Mouse (Mus musculus) midbrain, embryonic 13.5 days (tissue): ENCODE results near the gene Spata32. TPM values are rescaled to one million over a fixed set of nuclear protein-coding genes. Genes with fewer than 3 reads are reported as not detected.

Source experiments
- ATAC-seq: fragments of 200-750 bp; cut with Nextera tagmentation; 2 replicates; pipeline ENCODE4 v1.8.0; 2017; ENCODE audit warnings: mild to moderate bottlenecking, moderate TSS enrichment, moderate library complexity
- H3K27ac ChIP-seq: fragments of 300-500 bp; sonication (generic); 2 replicates; pipeline ENCODE4 v1.5.1; 2015; ENCODE audit warnings: inconsistent platforms, mild to moderate bottlenecking, moderate library complexity
- H3K27me3 ChIP-seq: fragments of 300-500 bp; sonication (generic); 2 replicates; pipeline ENCODE4 v1.6.1; 2015; ENCODE audit warnings: mild to moderate bottlenecking, inconsistent platforms
- H3K36me3 ChIP-seq: fragments of 300-500 bp; sonication (generic); 2 replicates; pipeline ENCODE4 v1.6.1; 2015; ENCODE audit warnings: mild to moderate bottlenecking, inconsistent platforms
- H3K4me1 ChIP-seq: fragments of 300-500 bp; sonication (generic); replicated peaks from 2 replicates; pipeline ENCODE4 v1.6.1; 2015; ENCODE audit warnings: inconsistent platforms
- H3K4me2 ChIP-seq: fragments of 300-500 bp; sonication (generic); replicated peaks from 2 replicates; pipeline ENCODE4 v1.6.1; 2015; ENCODE audit warnings: moderate library complexity, mild to moderate bottlenecking, inconsistent platforms
- H3K4me3 ChIP-seq: fragments of 300-500 bp; sonication (generic); replicated peaks from 2 replicates; pipeline ENCODE4 v1.5.1; 2015; ENCODE audit warnings: mild to moderate bottlenecking, inconsistent platforms
- H3K9ac ChIP-seq: fragments of 300-500 bp; sonication (generic); replicated peaks from 2 replicates; pipeline ENCODE4 v1.6.1; 2015; ENCODE audit warnings: mild to moderate bottlenecking, inconsistent platforms
- H3K9me3 ChIP-seq: fragments of 300-500 bp; sonication (generic); 2 replicates; pipeline ENCODE4 v1.6.1; 2016; ENCODE audit warnings: mild to moderate bottlenecking, inconsistent platforms
- WGBS: fragments of 180-500 bp; shearing (Covaris S2); methylation state at CpG from one replicate; pipeline ENCODE4 v1.1.7; 2015; 5-methylcytosine and 5-hydroxymethylcytosine counted together
- polyA plus RNA-seq: library from polyadenylated mRNA; unstranded; fragments of >200 nt; fragmentation: Nextera tagmentation; extraction: Ambion mirVana; gene quantifications from 2 replicates; pipeline ENCODE4 v1.2.1, GENCODE M21; 2015

The Spata32 gene
- polyA plus RNA-seq, 1 experiment from 2014 or later, result 0.43 TPM

GRCm38 (mm10) chr11:103260034-103260433 is 41.8 kb upstream of the Spata32 start:
- peaks cover 40% of the 10 kb centered on the region for H3K4me1 ChIP-seq
- 97% methylated on average over 5 of the region's 5 CpGs for WGBS

GRCm38 (mm10) chr11:103257938-103258481 is 39.8 kb upstream of the Spata32 start:
- no peaks in the 10 kb centered on the region for H3K27me3 ChIP-seq
- H3K4me1 ChIP-seq, result peaks cover 20% of the 10 kb centered on the region
- WGBS, result 94% methylated on average over 4 of the region's 4 CpGs
- no peak overlapping the region for H3K4me2 ChIP-seq
- no peak overlapping the region for H3K27ac ChIP-seq
- ATAC-seq, result no peak
- no peaks in the 10 kb centered on the region for H3K9me3 ChIP-seq
- no peak overlapping the region for H3K4me3 ChIP-seq
- H3K36me3 ChIP-seq, result no peaks in the 10 kb centered on the region
- no peak overlapping the region for H3K9ac ChIP-seq

More at GRCm38 (mm10) chr11:103260034-103260433, 41.8 kb upstream of the Spata32 start:
- no peak for ATAC-seq
- H3K4me3 ChIP-seq, result no peak overlapping the region
- no peaks in the 10 kb centered on the region for H3K36me3 ChIP-seq
- H3K27me3 ChIP-seq, result no peaks in the 10 kb centered on the region
- no peak overlapping the region for H3K27ac ChIP-seq
- no peak overlapping the region for H3K4me2 ChIP-seq
- no peaks in the 10 kb centered on the region for H3K9me3 ChIP-seq
- H3K9ac ChIP-seq, result no peak overlapping the region

GRCm38 (mm10) chr11:103253605-103254004 is 35.4 kb upstream of the Spata32 start:
- Histone ChIP-seq H3K27me3 (no peaks in the 10 kb centered on the region), H3K4me1 (peaks cover 11% of the 10 kb centered on the region), H3K9me3 (no peaks in the 10 kb centered on the region), H3K27ac (no peak overlapping the region), H3K9ac (no peak overlapping the region), H3K4me2 (no peak overlapping the region), H3K4me3 (no peak overlapping the region), H3K36me3 (no peaks in the 10 kb centered on the region)
- WGBS, result 87% methylated on average over 5 of the region's 5 CpGs
- ATAC-seq, result no peak

DNA sequence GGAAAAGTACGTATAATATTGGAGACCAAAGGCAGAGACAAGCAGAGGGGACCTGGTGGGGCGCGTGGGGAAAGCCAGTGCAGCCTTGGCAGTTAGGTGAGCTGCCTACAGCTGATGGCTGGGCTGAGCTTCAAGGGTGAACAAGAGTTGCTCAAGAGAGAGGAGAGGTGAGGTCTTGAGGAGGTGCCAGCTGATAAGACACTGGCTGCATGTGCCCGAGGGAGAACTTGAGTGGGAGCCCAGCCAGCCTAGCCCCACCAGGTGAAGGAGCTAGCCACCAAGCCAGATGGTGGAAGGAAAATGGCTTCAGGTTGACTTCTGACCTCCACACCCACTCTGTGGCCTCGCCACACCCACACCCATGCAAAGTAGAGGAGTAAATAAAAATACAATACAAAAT is 34.1 kb upstream of the Spata32 start:
- 95% methylated on average over 5 of the region's 5 CpGs for WGBS
- Histone ChIP-seq H3K4me1 (peaks cover 23% of the 10 kb centered on the region), H3K4me2 (no peak overlapping the region), H3K9ac (no peak overlapping the region), H3K36me3 (no peaks in the 10 kb centered on the region), H3K27me3 (no peaks in the 10 kb centered on the region), H3K4me3 (no peak overlapping the region), H3K9me3 (no peaks in the 10 kb centered on the region), H3K27ac (no peak overlapping the region)
- ATAC-seq, result no peak

DNA sequence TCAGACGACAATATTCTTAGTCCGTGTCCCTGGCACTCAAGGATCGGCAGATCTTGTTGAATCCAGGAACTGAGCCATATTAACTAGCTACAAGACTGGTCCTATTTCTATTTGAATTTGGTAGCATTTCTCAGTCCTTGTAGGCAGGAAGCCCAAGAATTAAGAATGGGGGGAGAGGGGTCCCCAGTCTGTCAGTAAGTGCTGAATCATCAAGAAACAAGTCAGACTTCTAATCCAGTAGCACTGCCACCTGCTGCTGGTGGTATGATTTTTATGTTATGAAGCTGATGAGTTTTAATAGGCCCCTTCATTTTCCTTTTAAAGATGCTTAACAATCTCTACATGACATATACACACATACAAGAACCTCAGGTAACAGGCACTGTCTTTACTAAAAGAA is 32.1 kb upstream of the Spata32 start:
- Histone ChIP-seq H3K9ac (no peak overlapping the region), H3K4me3 (no peak overlapping the region), H3K27ac (no peak overlapping the region), H3K9me3 (no peaks in the 10 kb centered on the region), H3K27me3 (no peaks in the 10 kb centered on the region), H3K4me1 (peaks cover 38% of the 10 kb centered on the region), H3K36me3 (no peaks in the 10 kb centered on the region), H3K4me2 (no peak overlapping the region)
- 94% methylated on average over 3 of the region's 3 CpGs for WGBS
- no peak for ATAC-seq

GRCm38 (mm10) chr11:103249509-103249908 is 31.3 kb upstream of the Spata32 start:
- H3K4me2 ChIP-seq, result no peak overlapping the region
- H3K27ac ChIP-seq, result no peak overlapping the region
- peaks cover 44% of the 10 kb centered on the region for H3K4me1 ChIP-seq
- ATAC-seq, result no peak
- WGBS, result 73% methylated on average over 6 of the region's 6 CpGs
- H3K27me3 ChIP-seq, result no peaks in the 10 kb centered on the region
- no peak overlapping the region for H3K9ac ChIP-seq
- no peaks in the 10 kb centered on the region for H3K36me3 ChIP-seq
- no peaks in the 10 kb centered on the region for H3K9me3 ChIP-seq
- H3K4me3 ChIP-seq, result no peak overlapping the region

DNA sequence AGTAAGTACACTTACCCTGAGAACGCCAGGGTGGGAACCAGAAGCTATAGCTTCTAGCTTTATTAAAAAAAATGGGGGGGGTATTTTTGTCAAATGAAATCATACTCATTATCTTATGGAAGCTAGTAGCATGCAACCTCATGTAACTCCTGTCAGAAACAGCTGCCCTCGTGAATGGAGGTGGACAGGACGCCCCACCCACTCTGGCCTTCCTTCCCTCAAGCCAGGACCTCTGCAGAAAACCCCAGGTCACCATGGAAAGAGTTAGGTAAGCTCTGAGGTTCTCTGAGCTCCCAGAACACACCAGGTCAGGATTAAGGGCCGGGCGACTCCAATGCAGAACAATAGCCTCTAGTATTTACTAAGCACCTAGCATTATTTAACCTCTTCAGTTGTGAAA is 30.6 kb upstream of the Spata32 start:
- H3K4me3 ChIP-seq, result no peak overlapping the region
- no peak overlapping the region for H3K27ac ChIP-seq
- H3K4me1 ChIP-seq, result peaks cover 47% of the 10 kb centered on the region
- H3K9ac ChIP-seq, result no peak overlapping the region
- 68% methylated on average over 5 of the region's 5 CpGs for WGBS
- H3K27me3 ChIP-seq, result no peaks in the 10 kb centered on the region
- H3K36me3 ChIP-seq, result no peaks in the 10 kb centered on the region
- H3K4me2 ChIP-seq, result no peak overlapping the region
- no peaks in the 10 kb centered on the region for H3K9me3 ChIP-seq
- no peak for ATAC-seq

- Histone ChIP-seq H3K27me3 (no peaks in the 10 kb centered on the region), H3K36me3 (no peaks in the 10 kb centered on the region), H3K4me3 (no peak overlapping the region), H3K9me3 (no peaks in the 10 kb centered on the region), H3K9ac (no peak overlapping the region; the same call in 1 of the 2 replicates), H3K27ac (peak overlapping the region; percentile 67), H3K4me1 (peaks cover 47% of the 10 kb centered on the region), H3K4me2 (no peak overlapping the region)
- WGBS, result 74% methylated on average over 11 of the region's 11 CpGs
- ATAC-seq, result peak; percentile 67; the same call in 1 of the 2 replicates
These were observed 29.4 kb upstream of the Spata32 start for GRCm38 (mm10) chr11:103247504-103248177.

DNA sequence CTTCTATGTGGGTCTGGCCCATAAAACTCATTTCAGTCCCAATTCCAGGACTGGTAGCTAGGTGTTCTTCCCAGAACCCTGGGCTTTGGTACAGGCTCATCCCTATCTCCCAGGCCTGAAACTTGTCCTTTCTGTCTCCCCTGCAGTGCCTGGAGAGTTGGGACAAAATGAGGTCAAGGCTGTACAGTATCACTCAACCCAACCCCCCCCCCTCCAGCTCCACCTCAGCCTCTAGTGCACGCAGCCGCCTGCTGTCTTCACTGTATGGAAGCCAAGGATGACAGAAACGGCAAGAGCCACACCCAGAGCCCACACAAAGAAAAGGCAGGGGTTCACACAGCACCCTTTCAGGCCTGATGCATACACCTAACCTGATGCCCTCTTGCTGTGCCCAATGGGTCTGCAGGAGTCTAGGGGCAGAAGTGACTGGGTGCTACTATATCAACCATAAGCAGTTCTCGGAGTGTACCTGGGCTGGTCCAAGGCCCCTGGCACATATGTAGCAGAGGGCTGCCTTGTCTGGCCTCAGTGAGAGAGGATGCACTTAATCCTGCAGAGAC is 28.6 kb upstream of the Spata32 start:
- H3K4me1 ChIP-seq, result peaks cover 51% of the 10 kb centered on the region
- H3K9ac ChIP-seq, result no peak overlapping the region
- no peak overlapping the region for H3K4me3 ChIP-seq
- no peak for ATAC-seq
- no peak overlapping the region for H3K4me2 ChIP-seq
- no peaks in the 10 kb centered on the region for H3K9me3 ChIP-seq
- WGBS, result 76% methylated on average over 4 of the region's 4 CpGs
- no peaks in the 10 kb centered on the region for H3K27me3 ChIP-seq
- H3K27ac ChIP-seq, result peak overlapping the region; percentile 26; the same call in 1 of the 2 replicates
- 0 out of 2 replicates have a peak, but pooled peaks cover 2% of the 10 kb centered on the region for H3K36me3 ChIP-seq

GRCm38 (mm10) chr11:103246081-103246730 is 28.0 kb upstream of the Spata32 start:
- Histone ChIP-seq H3K27ac (peak overlapping the region; percentile 26; the same call in 1 of the 2 replicates), H3K27me3 (no peaks in the 10 kb centered on the region), H3K9ac (no peak overlapping the region), H3K4me2 (no peak overlapping the region), H3K9me3 (no peaks in the 10 kb centered on the region), H3K36me3 (peaks cover 5% of the 10 kb centered on the region; the same call in 1 of the 2 replicates), H3K4me1 (peaks cover 55% of the 10 kb centered on the region), H3K4me3 (no peak overlapping the region)
- WGBS, result 82% methylated on average over 10 of the region's 10 CpGs
- ATAC-seq, result no peak

DNA sequence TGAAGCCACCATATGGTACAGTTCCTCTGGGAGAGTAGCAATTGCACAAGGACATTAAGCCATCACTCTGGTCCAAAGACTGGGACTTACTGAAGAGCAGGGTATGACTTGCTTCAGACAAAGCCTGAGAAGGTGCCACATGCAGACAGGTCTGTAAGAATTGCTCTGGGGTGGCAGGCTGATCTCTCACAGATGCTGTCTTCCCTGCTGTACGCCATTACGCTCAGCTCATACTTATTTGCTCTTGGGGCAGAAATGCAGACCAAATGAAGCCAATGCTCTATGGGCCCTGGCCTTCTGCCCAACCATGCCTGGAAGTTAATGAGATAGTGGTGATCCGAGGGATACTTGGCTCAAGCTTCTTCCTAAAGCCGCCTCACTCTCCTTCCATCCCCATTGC is 26.6 kb upstream of the Spata32 start:
- H3K4me2 ChIP-seq, result no peak overlapping the region
- H3K4me1 ChIP-seq, result peaks cover 55% of the 10 kb centered on the region
- no peaks in the 10 kb centered on the region for H3K27me3 ChIP-seq
- WGBS, result 84% methylated on average over 4 of the region's 4 CpGs
- no peaks in the 10 kb centered on the region for H3K9me3 ChIP-seq
- no peak overlapping the region for H3K27ac ChIP-seq
- H3K36me3 ChIP-seq, result peaks cover 14% of the 10 kb centered on the region
- no peak for ATAC-seq
- no peak overlapping the region for H3K4me3 ChIP-seq
- H3K9ac ChIP-seq, result no peak overlapping the region

DNA sequence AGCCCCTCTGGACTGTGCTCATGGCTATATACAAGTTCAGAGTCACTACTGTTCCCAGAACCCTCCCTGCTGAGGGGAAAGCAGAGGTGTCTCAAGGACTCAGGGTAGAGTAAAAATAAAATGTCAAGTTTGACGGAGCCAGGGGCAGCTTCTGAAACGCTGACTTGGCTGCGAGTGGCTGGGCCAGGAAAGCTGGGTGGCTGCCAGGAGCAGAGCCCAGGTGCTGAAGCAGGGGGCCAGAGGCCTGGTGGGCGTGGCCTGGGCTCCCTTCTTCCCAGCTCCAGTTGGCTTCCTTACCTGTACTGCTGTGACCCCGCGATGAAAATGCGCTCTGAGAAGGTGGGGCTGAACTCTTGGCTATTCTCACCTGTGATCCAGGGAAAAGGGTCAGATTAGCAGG is 22.5 kb upstream of the Spata32 start:
- Histone ChIP-seq H3K27ac (no peak overlapping the region), H3K36me3 (peaks cover 54% of the 10 kb centered on the region), H3K4me2 (no peak overlapping the region)

More for the DNA sequence above, 22.5 kb upstream of the Spata32 start:
- H3K4me1 ChIP-seq, result peaks cover 18% of the 10 kb centered on the region
- WGBS, result 57% methylated on average over 7 of the region's 7 CpGs
- H3K9ac ChIP-seq, result no peak overlapping the region
- no peak for ATAC-seq
- no peaks in the 10 kb centered on the region for H3K27me3 ChIP-seq
- H3K9me3 ChIP-seq, result no peaks in the 10 kb centered on the region
- no peak overlapping the region for H3K4me3 ChIP-seq
